Mouse (Mus musculus) midbrain, embryonic 15.5 days (tissue): Measurements from ENCODE around the gene Cacna1c. TPM values are rescaled to one million over a fixed set of nuclear protein-coding genes. Genes with fewer than 3 reads are reported as not detected.
A peak's percentile ranks its signal among the peaks of the same experiment; 100 is the strongest.

ENCODE experiments used
- ATAC-seq: fragments of 200-750 bp; cut with Nextera tagmentation; replicated peaks from 2 replicates; pipeline ENCODE4 v1.8.0; 2017; ENCODE audit warnings: moderate TSS enrichment
- H3K27ac ChIP-seq: fragments of 300-500 bp; sonication (generic); 2 replicates; pipeline ENCODE4 v1.5.1; 2015; ENCODE audit warnings: mild to moderate bottlenecking, inconsistent platforms
- H3K27me3 ChIP-seq: fragments of 300-500 bp; sonication (generic); replicated peaks from 2 replicates; pipeline ENCODE4 v1.6.1; 2015; ENCODE audit warnings: inconsistent platforms
- H3K36me3 ChIP-seq: fragments of 300-500 bp; sonication (generic); replicated peaks from 2 replicates; pipeline ENCODE4 v1.6.1; 2015; ENCODE audit warnings: inconsistent platforms
- H3K4me1 ChIP-seq: fragments of 300-500 bp; sonication (generic); 2 replicates; pipeline ENCODE4 v1.6.1; 2015; ENCODE audit warnings: inconsistent platforms
- H3K4me2 ChIP-seq: fragments of 300-500 bp; sonication (generic); 2 replicates; pipeline ENCODE4 v1.6.1; 2015; ENCODE audit warnings: inconsistent platforms, mild to moderate bottlenecking, moderate library complexity
- H3K4me3 ChIP-seq: fragments of 300-500 bp; sonication (generic); 2 replicates; pipeline ENCODE4 v1.5.1; 2015; ENCODE audit warnings: mild to moderate bottlenecking, inconsistent platforms
- H3K9ac ChIP-seq: fragments of 300-500 bp; sonication (generic); 2 replicates; pipeline ENCODE4 v1.6.1; 2015; ENCODE audit warnings: mild to moderate bottlenecking, inconsistent platforms
- H3K9me3 ChIP-seq: fragments of 300-500 bp; sonication (generic); 2 replicates; pipeline ENCODE4 v1.6.1; 2016; ENCODE audit warnings: inconsistent platforms
- WGBS: fragments of 180-500 bp; shearing (Covaris S2); methylation state at CpG from one replicate; pipeline ENCODE4 v1.1.7; 2015; ENCODE audit warnings: mixed read lengths; 5-methylcytosine and 5-hydroxymethylcytosine counted together
- polyA plus RNA-seq: library from polyadenylated mRNA; unstranded; fragments of >200 nt; fragmentation: Nextera tagmentation; extraction: Ambion mirVana; gene quantifications from 2 replicates; pipeline ENCODE4 v1.2.1, GENCODE M21; 2015

Gene Cacna1c
- polyA plus RNA-seq, 1 experiment from 2014 or later, result 7.9 TPM

- no peak overlapping the region for H3K27ac ChIP-seq
- no peaks in the 10 kb centered on the region for H3K27me3 ChIP-seq
- ATAC-seq, result no peak
- H3K9ac ChIP-seq, result no peak overlapping the region
- no peak overlapping the region for H3K4me3 ChIP-seq
- H3K36me3 ChIP-seq, result no peaks in the 10 kb centered on the region
- no peak overlapping the region for H3K4me2 ChIP-seq
- 69% methylated on average over 6 of the region's 6 CpGs for WGBS
- no peaks in the 10 kb centered on the region for H3K4me1 ChIP-seq
- H3K9me3 ChIP-seq, result no peaks in the 10 kb centered on the region
These were observed 471.8 kb downstream of the Cacna1c start for GRCm38 (mm10) chr6:118724388-118724787.

- H3K9me3 ChIP-seq, result no peaks in the 10 kb centered on the region
- no peak overlapping the region for H3K4me2 ChIP-seq
- H3K27me3 ChIP-seq, result no peaks in the 10 kb centered on the region
- no peak overlapping the region for H3K4me3 ChIP-seq
- WGBS, result 75% methylated on average over 6 of the region's 6 CpGs
- no peaks in the 10 kb centered on the region for H3K36me3 ChIP-seq
- H3K9ac ChIP-seq, result no peak overlapping the region
- H3K27ac ChIP-seq, result no peak overlapping the region
- ATAC-seq, result no peak
- no peaks in the 10 kb centered on the region for H3K4me1 ChIP-seq
These were observed 473.9 kb downstream of the Cacna1c start for GRCm38 (mm10) chr6:118722336-118722735.

- Histone ChIP-seq H3K4me3 (no peak overlapping the region), H3K9me3 (no peaks in the 10 kb centered on the region), H3K27ac (no peak overlapping the region), H3K27me3 (no peaks in the 10 kb centered on the region), H3K4me2 (no peak overlapping the region), H3K9ac (no peak overlapping the region), H3K4me1 (no peaks in the 10 kb centered on the region), H3K36me3 (no peaks in the 10 kb centered on the region)
- 74% methylated on average over 1 of the region's 1 CpGs for WGBS
- no peak for ATAC-seq
These were observed 476.7 kb downstream of the Cacna1c start for GRCm38 (mm10) chr6:118719486-118719885.

- WGBS, result 92% methylated on average over 5 of the region's 5 CpGs
- 0 out of 2 replicates have a peak, but pooled peaks cover 6% of the 10 kb centered on the region for H3K4me1 ChIP-seq
- no peak overlapping the region for H3K4me3 ChIP-seq
- H3K27me3 ChIP-seq, result no peaks in the 10 kb centered on the region
- H3K27ac ChIP-seq, result no peak overlapping the region
- no peak overlapping the region for H3K9ac ChIP-seq
- no peak for ATAC-seq
- no peaks in the 10 kb centered on the region for H3K9me3 ChIP-seq
- H3K36me3 ChIP-seq, result 0 out of 2 replicates have a peak, but pooled peaks cover 7% of the 10 kb centered on the region
- no peak overlapping the region for H3K4me2 ChIP-seq
These were observed 482.9 kb downstream of the Cacna1c start for GRCm38 (mm10) chr6:118713286-118713685.

- Histone ChIP-seq H3K36me3 (0 out of 2 replicates have a peak, but pooled peaks cover 7% of the 10 kb centered on the region), H3K4me2 (no peak overlapping the region), H3K4me1 (peaks cover 14% of the 10 kb centered on the region; the same call in 1 of the 2 replicates), H3K9me3 (no peaks in the 10 kb centered on the region), H3K27ac (no peak overlapping the region), H3K4me3 (no peak overlapping the region), H3K27me3 (no peaks in the 10 kb centered on the region), H3K9ac (no peak overlapping the region)
- 69% methylated on average over 14 of the region's 14 CpGs for WGBS
- ATAC-seq, result no peak
These were observed 484.4 kb downstream of the Cacna1c start for GRCm38 (mm10) chr6:118711677-118712322.

- H3K4me1 ChIP-seq, result peaks cover 14% of the 10 kb centered on the region; the same call in 1 of the 2 replicates
- no peaks in the 10 kb centered on the region for H3K9me3 ChIP-seq
- no peak overlapping the region for H3K4me3 ChIP-seq
- H3K36me3 ChIP-seq, result 0 out of 2 replicates have a peak, but pooled peaks cover 7% of the 10 kb centered on the region
- 65% methylated on average over 4 of the region's 4 CpGs for WGBS
- no peak overlapping the region for H3K9ac ChIP-seq
- H3K4me2 ChIP-seq, result no peak overlapping the region
- ATAC-seq, result 0 out of 2 replicates have a peak, but pooled peaks have one; percentile 39
- H3K27me3 ChIP-seq, result no peaks in the 10 kb centered on the region
- no peak overlapping the region; the same call in 1 of the 2 replicates for H3K27ac ChIP-seq
These were observed 489.2 kb downstream of the Cacna1c start for GRCm38 (mm10) chr6:118707066-118707465.

GRCm38 (mm10) chr6:118705840-118706239 lies 490.4 kb downstream of the Cacna1c start:
- Histone ChIP-seq H3K4me2 (no peak overlapping the region), H3K36me3 (0 out of 2 replicates have a peak, but pooled peaks cover 2% of the 10 kb centered on the region), H3K4me1 (peaks cover 14% of the 10 kb centered on the region; the same call in 1 of the 2 replicates), H3K27me3 (no peaks in the 10 kb centered on the region), H3K9me3 (no peaks in the 10 kb centered on the region), H3K4me3 (no peak overlapping the region), H3K27ac (no peak overlapping the region), H3K9ac (no peak overlapping the region)
- WGBS, result 87% methylated on average over 7 of the region's 7 CpGs
- ATAC-seq, result no peak

- WGBS, result 82% methylated on average over 4 of the region's 4 CpGs
- no peaks in the 10 kb centered on the region for H3K4me1 ChIP-seq
- H3K9me3 ChIP-seq, result no peaks in the 10 kb centered on the region
- H3K4me2 ChIP-seq, result no peak overlapping the region
- no peak overlapping the region for H3K9ac ChIP-seq
- H3K36me3 ChIP-seq, result no peaks in the 10 kb centered on the region
- no peaks in the 10 kb centered on the region for H3K27me3 ChIP-seq
- no peak overlapping the region for H3K27ac ChIP-seq
- no peak for ATAC-seq
- H3K4me3 ChIP-seq, result no peak overlapping the region
These were observed 501.6 kb downstream of the Cacna1c start for GRCm38 (mm10) chr6:118694626-118695025.

- no peak for ATAC-seq
- Histone ChIP-seq H3K27me3 (no peaks in the 10 kb centered on the region), H3K9me3 (no peaks in the 10 kb centered on the region), H3K9ac (no peak overlapping the region), H3K4me3 (no peak overlapping the region), H3K36me3 (no peaks in the 10 kb centered on the region), H3K4me2 (no peak overlapping the region), H3K27ac (no peak overlapping the region), H3K4me1 (no peaks in the 10 kb centered on the region)
- 89% methylated on average over 3 of the region's 3 CpGs for WGBS
These were observed 506.8 kb downstream of the Cacna1c start for GRCm38 (mm10) chr6:118689447-118689846.

- Histone ChIP-seq H3K9me3 (no peaks in the 10 kb centered on the region), H3K27me3 (no peaks in the 10 kb centered on the region), H3K36me3 (no peaks in the 10 kb centered on the region), H3K9ac (no peak overlapping the region), H3K4me2 (no peak overlapping the region), H3K4me1 (no peaks in the 10 kb centered on the region), H3K27ac (no peak overlapping the region), H3K4me3 (no peak overlapping the region)
- ATAC-seq, result no peak
- 91% methylated on average over 5 of the region's 5 CpGs for WGBS
These were observed 507.4 kb downstream of the Cacna1c start for GRCm38 (mm10) chr6:118688856-118689255.

- 56% methylated on average over 6 of the region's 6 CpGs for WGBS
These were observed 515.4 kb downstream of the Cacna1c start for GRCm38 (mm10) chr6:118680814-118681213.

GRCm38 (mm10) chr6:118678031-118678430 lies 518.2 kb downstream of the Cacna1c start:
- no peak overlapping the region for H3K27ac ChIP-seq
- no peak overlapping the region for H3K4me2 ChIP-seq
- no peaks in the 10 kb centered on the region for H3K27me3 ChIP-seq
- no peaks in the 10 kb centered on the region for H3K36me3 ChIP-seq
- no peaks in the 10 kb centered on the region for H3K9me3 ChIP-seq
- ATAC-seq, result no peak
- no peaks in the 10 kb centered on the region for H3K4me1 ChIP-seq
- 90% methylated on average over 10 of the region's 10 CpGs for WGBS
- no peak overlapping the region for H3K4me3 ChIP-seq
- no peak overlapping the region for H3K9ac ChIP-seq

More at GRCm38 (mm10) chr6:118680814-118681213, 515.4 kb downstream of the Cacna1c start:
- no peak for ATAC-seq
- Histone ChIP-seq H3K4me1 (no peaks in the 10 kb centered on the region), H3K4me3 (no peak overlapping the region), H3K27ac (no peak overlapping the region), H3K36me3 (no peaks in the 10 kb centered on the region), H3K27me3 (no peaks in the 10 kb centered on the region), H3K9me3 (no peaks in the 10 kb centered on the region), H3K9ac (no peak overlapping the region), H3K4me2 (no peak overlapping the region)

GRCm38 (mm10) chr6:118677306-118677705 lies 518.9 kb downstream of the Cacna1c start:
- Histone ChIP-seq H3K4me1 (no peaks in the 10 kb centered on the region), H3K27ac (no peak overlapping the region), H3K9ac (no peak overlapping the region), H3K36me3 (no peaks in the 10 kb centered on the region), H3K9me3 (no peaks in the 10 kb centered on the region), H3K4me3 (no peak overlapping the region), H3K4me2 (no peak overlapping the region), H3K27me3 (no peaks in the 10 kb centered on the region)
- 88% methylated on average over 6 of the region's 6 CpGs for WGBS
- ATAC-seq, result no peak
